Mouse (Mus musculus) megakaryocyte, embryonic 14.5 days (primary cell): Measurements from ENCODE around the gene Pik3ap1.

Experiments used
- FLI1 ChIP-seq: IDR thresholded peaks from 2 replicates; pipeline ENCODE4 v1.6.1; 2012; ENCODE audit warnings: low read length, inconsistent platforms, mixed read lengths
- GATA1 ChIP-seq: IDR thresholded peaks from 3 replicates; pipeline ENCODE4 v1.6.1; 2012; ENCODE audit warnings: mixed read lengths, low read length, inconsistent platforms, borderline replicate concordance

- no peak for TF ChIP-seq GATA1
- peak; percentile 12; the same call in 1 of the 2 replicates for TF ChIP-seq FLI1
These were observed 121.1 kb downstream of the Pik3ap1 start, which contains the start of gene Tm9sf3 for GRCm38 (mm10) chr19:41263630-41264295.
